Mouse (Mus musculus) heart, embryonic 14.5 days (tissue): Measurements from ENCODE around the gene Wdr13. TPM values are rescaled to one million over a fixed set of nuclear protein-coding genes. Genes with fewer than 3 reads are reported as not detected.

Experiments
- ATAC-seq: fragments of 200-750 bp; cut with Nextera tagmentation; 2 replicates; pipeline ENCODE4 v1.8.0; 2017; ENCODE audit warnings: low read depth, moderate TSS enrichment; ENCODE audit not compliant: insufficient number of reproducible peaks, insufficient read depth, low FRiP score
- H3K27ac ChIP-seq, 2 experiments: fragments of 200-500 bp in 1 of 2; fragments of 300-500 bp in 1 of 2; sonication (generic) in 1 of 2; replicated peaks in 1 of 2; 2 replicates each; pipeline ENCODE4 v1.5.1; 2012 to 2014; ENCODE audit warnings: low read depth in 2 of 2, low read length in 2 of 2, control low read depth in 1 of 2, mild to moderate bottlenecking in 1 of 2, mixed read lengths in 1 of 2; ENCODE audit not compliant: control insufficient read depth in 1 of 2, insufficient read depth in 1 of 2
- H3K27me3 ChIP-seq: fragments of 300-500 bp; sonication (generic); 2 replicates; pipeline ENCODE4 v1.6.1; 2014; ENCODE audit warnings: mild to moderate bottlenecking, low read length, control low read depth; ENCODE audit not compliant: control insufficient read depth, insufficient read depth
- H3K36me3 ChIP-seq: fragments of 300-500 bp; sonication (generic); 2 replicates; pipeline ENCODE4 v1.6.1; 2014; ENCODE audit warnings: mild to moderate bottlenecking, control low read depth, low read length, mixed read lengths; ENCODE audit not compliant: control insufficient read depth, insufficient read depth
- H3K4me1 ChIP-seq, 2 experiments: fragments of 200-500 bp in 1 of 2; fragments of 300-500 bp in 1 of 2; sonication (generic) in 1 of 2; 2 replicates each; pipeline ENCODE4 v1.6.1; 2012 to 2014; ENCODE audit warnings: low read length in 2 of 2, control low read depth in 1 of 2, mixed read lengths in 1 of 2; ENCODE audit not compliant: control insufficient read depth in 2 of 2, insufficient read depth in 2 of 2
- H3K4me2 ChIP-seq: fragments of 300-500 bp; sonication (generic); 2 replicates; pipeline ENCODE4 v1.6.1; 2014; ENCODE audit warnings: mild to moderate bottlenecking, low read length
- H3K4me3 ChIP-seq, 2 experiments: fragments of 200-500 bp in 1 of 2; fragments of 300-500 bp in 1 of 2; sonication (generic) in 1 of 2; 2 replicates each; pipeline ENCODE4 v1.5.1; 2012 to 2014; ENCODE audit warnings: low read length in 2 of 2, mild to moderate bottlenecking in 2 of 2, control low read depth in 1 of 2, low read depth in 1 of 2, moderate library complexity in 1 of 2; ENCODE audit not compliant: control insufficient read depth in 1 of 2, insufficient read depth in 1 of 2
- H3K9ac ChIP-seq: fragments of 300-500 bp; sonication (generic); 2 replicates; pipeline ENCODE4 v1.6.1; 2014; ENCODE audit warnings: mild to moderate bottlenecking, low read length
- H3K9me3 ChIP-seq: fragments of 300-500 bp; sonication (generic); 2 replicates; pipeline ENCODE4 v1.6.1; 2016; ENCODE audit warnings: low read length, control low read depth; ENCODE audit not compliant: control insufficient read depth
- WGBS: fragments of 180-500 bp; shearing (Covaris S2); extraction: QIAGEN DNeasy Blood & Tissue Kit; methylation state at CpG from one replicate; pipeline ENCODE4 v1.1.7; 2014; 5-methylcytosine and 5-hydroxymethylcytosine counted together
- polyA plus RNA-seq: library from polyadenylated mRNA; unstranded; fragments of >200 nt; fragmentation: Nextera tagmentation; extraction: Ambion mirVana; gene quantifications from 2 replicates; pipeline ENCODE4 v1.2.1, GENCODE M21; 2014

Gene Wdr13
- polyA plus RNA-seq = 22.7 and 26.0 TPM in 2 replicates

DNA sequence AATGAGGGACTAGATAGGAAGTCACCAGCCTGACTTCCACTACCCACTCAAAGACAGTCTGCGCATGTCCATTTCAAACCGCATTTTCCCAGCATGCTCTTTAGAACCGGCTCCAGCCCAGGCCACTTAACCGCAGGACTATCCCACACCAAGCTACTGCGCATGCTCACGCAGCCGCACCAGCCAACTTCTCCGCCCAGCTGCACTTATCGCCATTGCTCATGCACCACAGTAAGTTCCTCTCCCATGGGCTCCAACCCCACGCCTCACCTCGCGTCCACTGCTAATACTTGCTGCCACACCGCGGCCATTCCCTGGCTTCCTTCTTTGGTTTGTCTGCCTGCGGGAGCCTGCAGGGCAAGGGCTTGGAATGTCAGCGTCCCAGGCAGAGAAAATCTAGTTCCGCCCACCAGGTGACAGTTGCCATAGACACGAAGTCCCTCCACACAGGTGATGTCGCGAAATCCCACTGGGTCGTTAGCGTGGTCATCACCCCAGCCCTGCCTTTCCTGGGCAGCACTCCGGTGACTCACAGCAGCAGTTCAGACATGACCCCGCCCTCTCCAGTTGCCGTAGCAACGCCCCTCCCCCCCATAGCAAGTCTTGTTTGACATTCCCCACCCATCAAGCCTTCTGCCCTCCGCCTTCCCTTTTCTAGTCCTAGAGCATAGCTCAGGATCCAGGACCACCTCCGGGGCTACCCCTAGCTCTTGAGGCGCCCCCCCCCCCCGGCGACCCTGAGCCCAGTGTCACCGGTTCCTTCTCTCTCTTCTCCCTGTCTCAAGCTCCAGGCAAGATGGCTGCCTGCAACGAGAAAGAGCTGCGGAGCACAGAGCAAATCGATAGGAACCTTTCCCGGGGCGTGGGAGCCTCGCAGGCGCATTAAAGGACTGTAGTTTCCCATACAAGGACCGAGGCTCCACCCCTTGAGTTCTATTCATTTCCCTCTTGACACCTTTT, at the start of gene Wdr13:
Wdr13 (minus strand) TSS at position 876 of the 960 bp plus-strand sequence.
- Histone ChIP-seq H3K36me3 (peaks cover 28% of the 10 kb centered on the region), H3K4me2 (peak within 1 kb of the TSS; percentile 68), H3K9ac (peak within 1 kb of the TSS; percentile 82), H3K4me3 (peak within 1 kb of the TSS; percentile 51 to 88), H3K4me1 (0 out of 4 replicates have a peak, but pooled peaks cover 0 to 4% of the 10 kb centered on the region in 2 experiments), H3K27me3 (no peaks in the 10 kb centered on the region), H3K27ac (peak within 1 kb of the TSS; percentile 97 to 100), H3K9me3 (no peaks in the 10 kb centered on the region)
- 19% methylated on average over 37 of the region's 40 CpGs for WGBS
- ATAC-seq = peak; percentile 88

DNA sequence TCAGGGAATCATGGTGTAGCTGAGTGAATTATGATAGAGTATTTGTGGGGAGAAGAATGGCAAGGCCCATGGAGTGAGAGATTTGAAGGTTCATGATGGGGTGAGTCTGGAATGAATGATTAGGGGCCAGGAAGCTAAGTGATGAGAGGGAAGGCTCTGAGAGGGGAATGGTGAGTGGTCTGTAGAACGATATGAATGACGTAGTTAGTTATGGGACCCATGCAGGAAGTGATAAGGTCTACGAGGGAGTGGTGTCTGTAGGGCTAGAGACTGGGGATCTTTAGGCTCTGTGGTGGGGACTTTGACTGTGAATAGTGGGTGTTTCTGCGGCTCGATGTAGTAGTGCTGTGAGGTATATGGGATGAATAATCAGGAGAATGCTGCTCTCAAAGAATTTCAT, 47.0 kb upstream of the Wdr13 start:
- Histone ChIP-seq H3K27ac (no peak overlapping the region), H3K9me3 (no peaks in the 10 kb centered on the region), H3K27me3 (no peaks in the 10 kb centered on the region), H3K9ac (no peak overlapping the region), H3K4me2 (no peak overlapping the region), H3K36me3 (no peaks in the 10 kb centered on the region), H3K4me3 (no peak overlapping the region), H3K4me1 (no peaks in the 10 kb centered on the region)
- no peak for ATAC-seq
- 74% methylated on average over 5 of the region's 5 CpGs for WGBS

DNA sequence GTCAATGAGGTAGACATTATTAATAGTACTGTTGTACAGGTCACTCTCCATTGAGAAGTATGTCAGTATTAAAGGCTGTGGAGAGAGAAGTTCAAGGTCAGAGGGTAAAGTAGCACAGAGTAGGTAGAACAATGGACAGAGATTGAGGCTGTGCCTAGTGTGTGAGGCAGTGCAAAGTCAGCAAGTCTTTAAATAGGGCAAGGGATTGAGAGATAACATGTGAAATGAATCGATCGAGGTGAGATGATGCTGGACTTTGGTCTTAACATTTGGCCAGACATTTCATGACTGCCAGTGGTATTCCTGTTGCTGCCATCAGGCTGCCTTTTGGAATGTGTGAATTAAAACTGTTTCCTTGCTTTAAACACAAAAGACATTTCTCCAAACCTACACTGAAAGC, 46.2 kb upstream of the Wdr13 start:
- no peak for ATAC-seq
- H3K4me3 ChIP-seq = no peak overlapping the region
- H3K9me3 ChIP-seq = no peaks in the 10 kb centered on the region
- no peak overlapping the region for H3K9ac ChIP-seq
- H3K27ac ChIP-seq = no peak overlapping the region
- no peaks in the 10 kb centered on the region for H3K36me3 ChIP-seq
- WGBS = 76% methylated on average over 2 of the region's 2 CpGs
- no peaks in the 10 kb centered on the region for H3K27me3 ChIP-seq
- H3K4me2 ChIP-seq = no peak overlapping the region
- H3K4me1 ChIP-seq = no peaks in the 10 kb centered on the region

DNA sequence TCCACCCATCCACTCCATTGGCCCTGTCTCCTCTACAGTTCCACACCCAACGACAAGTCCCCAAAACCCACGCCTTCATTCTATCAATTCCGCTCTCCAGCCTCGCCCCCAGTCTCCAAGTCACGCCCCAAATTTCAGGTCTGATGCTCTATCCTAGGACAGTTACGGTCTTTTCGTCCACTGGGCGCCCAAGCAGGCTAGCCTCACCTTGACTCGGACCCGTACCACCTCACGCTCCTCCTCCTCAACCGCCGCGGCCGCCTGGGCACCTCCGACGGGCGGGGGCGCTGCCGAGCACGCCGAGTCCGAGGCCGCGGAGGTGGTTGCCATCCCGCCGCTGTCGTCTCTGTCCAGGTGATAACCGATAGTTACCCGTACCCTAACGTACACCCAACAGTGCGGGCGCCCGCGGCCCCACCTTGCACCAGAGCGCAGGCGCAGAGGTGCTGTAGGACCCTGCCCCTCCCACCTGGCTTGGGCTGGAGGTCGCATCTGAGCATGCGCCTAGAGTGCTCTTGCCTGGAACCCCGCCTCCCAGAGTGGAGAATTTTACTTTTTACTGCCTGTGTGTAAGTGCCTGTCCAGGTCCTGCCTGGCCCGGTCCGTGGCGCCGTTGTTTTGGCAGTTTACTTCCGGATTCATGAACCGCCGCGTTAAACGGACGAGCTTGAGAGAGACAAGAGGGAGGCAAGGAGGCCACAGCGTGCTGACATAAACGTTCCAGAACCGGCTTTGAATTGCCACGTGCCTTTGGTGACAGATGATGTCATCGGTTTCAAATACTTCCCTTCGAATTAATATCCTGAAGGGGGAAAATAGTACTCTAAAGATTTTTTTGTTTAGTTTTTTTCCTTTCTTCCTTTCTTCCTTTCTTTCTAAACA, 43.1 kb upstream of the Wdr13 start, which contains the start of gene Tbc1d25:
Tbc1d25 (minus strand) TSS at position 678 of the 882 bp plus-strand sequence.
- H3K27me3 ChIP-seq = no peaks in the 10 kb centered on the region
- H3K9ac ChIP-seq = peak within 1 kb of the TSS; percentile 78
- H3K36me3 ChIP-seq = peaks cover 23% of the 10 kb centered on the region
- WGBS = 15% methylated on average over 56 of the region's 56 CpGs
- H3K27ac ChIP-seq = peak within 1 kb of the TSS; percentile 44 to 75; a peak in 3 of 4 replicates
- ATAC-seq = peak; percentile 91
- H3K4me2 ChIP-seq = peak within 1 kb of the TSS; percentile 62
- H3K4me3 ChIP-seq = peak within 1 kb of the TSS; percentile 62 to 89
- H3K9me3 ChIP-seq = no peaks in the 10 kb centered on the region
- H3K4me1 ChIP-seq = no peaks in the 10 kb centered on the region

DNA sequence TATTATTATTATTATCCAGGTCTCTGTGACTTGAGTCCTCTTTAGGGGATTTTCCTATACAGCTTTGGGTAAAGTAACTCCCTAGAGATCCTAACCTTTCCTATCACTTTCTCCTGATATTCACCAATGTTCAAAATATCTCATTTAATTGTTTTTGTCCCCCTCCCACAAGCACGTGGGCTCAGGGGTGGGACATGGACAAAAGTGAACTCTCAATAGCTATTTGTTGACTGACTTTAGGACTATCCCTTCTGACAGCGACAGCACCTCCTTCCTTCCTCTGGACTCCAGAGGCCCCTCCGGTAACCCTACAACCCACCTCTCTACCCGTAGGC, 42.4 kb upstream of the Wdr13 start:
- no peaks in the 10 kb centered on the region for H3K4me1 ChIP-seq
- H3K4me2 ChIP-seq = peak overlapping the region; percentile 62
- peak overlapping the region; percentile 62 to 89 for H3K4me3 ChIP-seq
- 8% methylated on average over 4 of the region's 4 CpGs for WGBS
- no peak for ATAC-seq
- H3K9ac ChIP-seq = peak overlapping the region; percentile 78
- H3K36me3 ChIP-seq = peaks cover 28% of the 10 kb centered on the region
- no peaks in the 10 kb centered on the region for H3K27me3 ChIP-seq
- no peaks in the 10 kb centered on the region for H3K9me3 ChIP-seq
- H3K27ac ChIP-seq = no peak overlapping the region

DNA sequence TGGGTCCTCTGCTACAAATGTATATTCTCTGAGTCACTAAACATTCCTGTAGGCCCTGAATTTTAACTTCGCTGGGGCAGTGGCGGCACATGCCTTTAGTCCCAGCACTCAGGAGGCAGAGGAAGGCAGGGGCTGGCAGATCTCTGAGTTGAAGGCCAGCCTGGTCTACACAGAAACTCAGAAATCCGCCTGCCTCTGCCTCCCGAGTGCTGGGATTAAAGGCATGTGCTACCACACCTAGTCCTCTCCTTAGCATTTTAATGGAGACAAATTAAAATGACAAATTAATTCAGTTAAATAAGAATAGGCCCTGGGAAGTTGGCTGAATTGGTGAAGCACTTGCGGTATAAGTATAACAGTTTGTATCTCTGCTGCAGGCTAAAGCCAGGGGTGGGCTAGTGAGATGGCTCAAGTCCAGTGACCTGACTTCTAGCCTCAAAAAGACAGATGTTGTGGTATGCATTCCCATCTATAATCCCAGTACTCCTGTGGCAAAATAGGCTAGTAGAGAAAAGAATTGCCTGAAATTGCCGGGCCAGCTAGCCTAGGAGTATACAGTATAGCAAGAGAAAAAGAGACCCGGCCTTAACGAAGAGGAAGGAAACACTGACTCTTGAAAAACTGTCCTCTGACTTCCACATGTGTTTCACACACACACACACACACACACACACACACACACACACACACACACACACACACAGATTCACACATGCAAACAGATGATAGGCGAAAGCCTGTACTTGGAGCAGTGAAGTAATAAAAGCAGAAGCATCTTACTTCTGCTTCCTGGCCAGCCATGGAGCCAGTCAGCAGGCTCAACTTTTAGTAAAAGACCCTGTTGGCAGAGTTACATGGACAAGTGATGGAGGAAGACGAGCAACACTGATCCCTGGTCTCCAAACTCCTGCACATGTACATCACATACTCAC, 35.3 kb upstream of the Wdr13 start:
- WGBS = 80% methylated on average over 10 of the region's 10 CpGs

More for the DNA sequence above, 35.3 kb upstream of the Wdr13 start:
- Histone ChIP-seq H3K9ac (no peak overlapping the region), H3K27ac (no peak overlapping the region), H3K4me2 (no peak overlapping the region), H3K36me3 (peaks cover 42% of the 10 kb centered on the region), H3K9me3 (no peaks in the 10 kb centered on the region), H3K4me3 (no peak overlapping the region), H3K27me3 (no peaks in the 10 kb centered on the region), H3K4me1 (no peaks in the 10 kb centered on the region)
- no peak for ATAC-seq
